Mouse (Mus musculus) heart, postnatal 4 days (tissue): ENCODE measurements around the gene Prkar1b. TPM values are rescaled to one million over a fixed set of nuclear protein-coding genes. Genes with fewer than 3 reads are reported as not detected.
A peak's percentile ranks its signal among the peaks of the same experiment; 100 is the strongest.

Experiments used
- DNase-seq: peaks from one replicate; pipeline ENCODE4 v3.0.0; 2021
- total RNA-seq, 2 experiments: library from RNA; stranded (reverse); gene quantifications; 2 replicates each; pipeline ENCODE4 v1.2.3; 2021

Gene Prkar1b
- total RNA-seq, 2 experiments from 2014 or later: 2.3 to 2.8 TPM

DNA sequence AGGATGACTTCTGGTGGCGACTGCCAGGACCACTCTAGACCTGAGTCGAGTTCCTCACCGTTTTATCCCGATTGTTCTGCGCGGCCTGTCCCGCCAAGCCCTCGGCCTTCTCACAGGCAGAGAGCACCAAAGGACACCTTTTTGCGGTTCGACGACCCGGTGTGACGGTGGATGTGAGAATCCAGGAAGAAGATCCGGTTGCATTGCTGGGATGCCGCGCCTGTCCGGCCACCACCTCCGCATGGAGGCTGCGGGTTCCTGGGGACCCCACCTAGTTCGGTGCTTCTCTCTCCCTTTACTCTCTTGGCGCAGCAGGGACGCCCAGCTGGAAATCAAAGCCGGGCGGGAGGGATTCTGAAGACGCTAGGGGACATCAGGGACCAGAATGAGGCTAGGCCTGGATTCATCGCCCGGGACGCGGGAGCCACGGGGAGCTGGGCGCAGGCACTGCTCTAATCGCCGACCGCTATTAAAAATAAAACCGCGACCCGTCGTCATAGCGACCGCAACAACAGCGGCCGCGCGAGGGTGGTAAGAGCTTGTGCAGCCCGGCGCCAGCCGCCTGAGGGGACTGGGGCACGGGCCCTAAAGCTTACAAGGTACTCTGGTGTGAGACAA, 152.5 kb downstream of the Prkar1b start, which contains the start of gene Pdgfa:
Pdgfa (minus strand) TSS at position 200 of the 618 bp plus-strand sequence.
- peak; percentile 88 for DNase-seq

DNA sequence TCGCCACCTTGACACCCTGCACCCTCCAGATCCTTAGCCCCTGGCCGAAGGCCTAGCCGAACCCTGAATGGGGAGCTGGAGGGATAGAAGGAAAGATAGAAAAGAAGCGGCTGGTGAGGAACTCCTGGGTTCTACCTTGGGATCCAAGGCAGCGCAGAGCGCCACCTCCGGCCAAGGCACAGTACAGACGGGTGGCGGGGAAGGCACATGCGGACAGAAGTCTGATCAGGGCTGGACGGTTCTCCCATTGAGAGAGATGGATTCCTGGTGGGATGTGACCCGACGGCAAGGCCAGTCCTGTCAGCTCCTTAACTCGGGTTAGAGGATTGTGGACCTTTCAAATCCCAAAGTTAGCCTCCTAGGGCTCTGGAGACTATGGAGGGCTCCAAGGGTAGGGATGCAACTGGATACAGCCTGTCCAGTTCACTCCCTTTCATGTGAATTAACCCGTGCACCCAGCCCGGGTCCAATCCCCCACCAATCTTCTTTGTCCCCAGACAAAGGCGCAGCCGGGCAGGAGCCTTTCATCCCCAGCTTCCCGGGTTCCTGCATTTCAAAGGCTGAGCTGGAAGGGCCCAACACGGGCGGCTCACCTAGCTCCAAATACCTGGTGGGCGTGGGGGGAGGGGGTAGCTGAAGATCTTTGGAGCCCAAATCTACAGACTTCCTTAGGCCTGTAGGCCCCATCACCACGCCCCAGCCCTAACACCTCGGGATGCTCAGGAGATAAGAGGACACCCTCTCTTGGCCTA, 153.3 kb downstream of the Prkar1b start:
- DNase-seq: peak; percentile 62

DNA sequence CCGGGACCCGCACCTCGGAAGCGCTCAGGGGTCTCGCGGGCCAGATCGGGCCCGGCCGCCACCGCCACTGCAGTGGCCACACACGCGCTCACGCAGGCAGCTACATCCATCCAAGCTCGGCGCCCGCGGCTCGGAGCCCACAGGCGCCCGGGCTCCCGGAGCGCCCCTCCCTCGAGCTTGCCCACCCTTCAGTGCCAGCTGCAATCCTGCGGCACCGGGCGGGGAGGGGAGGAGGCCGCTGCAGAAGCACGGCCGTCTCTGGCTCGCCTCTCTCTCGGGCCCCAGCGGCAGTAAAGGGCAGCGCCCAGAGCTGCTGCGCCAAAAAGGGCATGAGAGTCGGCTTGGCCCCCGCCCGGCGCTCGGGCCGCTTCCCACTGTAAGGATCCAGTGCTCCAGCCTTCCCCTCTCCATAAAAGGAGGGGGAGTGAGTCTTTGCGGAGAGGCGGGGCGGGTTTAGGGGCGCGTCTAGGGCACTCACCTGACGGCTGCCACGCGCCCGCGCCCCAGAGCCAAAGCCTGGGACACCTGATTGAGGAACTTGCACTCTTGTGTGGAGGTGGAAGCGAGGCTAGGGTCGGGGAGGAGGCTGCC, 154.0 kb downstream of the Prkar1b start:
- DNase-seq: peak; percentile 87

DNA sequence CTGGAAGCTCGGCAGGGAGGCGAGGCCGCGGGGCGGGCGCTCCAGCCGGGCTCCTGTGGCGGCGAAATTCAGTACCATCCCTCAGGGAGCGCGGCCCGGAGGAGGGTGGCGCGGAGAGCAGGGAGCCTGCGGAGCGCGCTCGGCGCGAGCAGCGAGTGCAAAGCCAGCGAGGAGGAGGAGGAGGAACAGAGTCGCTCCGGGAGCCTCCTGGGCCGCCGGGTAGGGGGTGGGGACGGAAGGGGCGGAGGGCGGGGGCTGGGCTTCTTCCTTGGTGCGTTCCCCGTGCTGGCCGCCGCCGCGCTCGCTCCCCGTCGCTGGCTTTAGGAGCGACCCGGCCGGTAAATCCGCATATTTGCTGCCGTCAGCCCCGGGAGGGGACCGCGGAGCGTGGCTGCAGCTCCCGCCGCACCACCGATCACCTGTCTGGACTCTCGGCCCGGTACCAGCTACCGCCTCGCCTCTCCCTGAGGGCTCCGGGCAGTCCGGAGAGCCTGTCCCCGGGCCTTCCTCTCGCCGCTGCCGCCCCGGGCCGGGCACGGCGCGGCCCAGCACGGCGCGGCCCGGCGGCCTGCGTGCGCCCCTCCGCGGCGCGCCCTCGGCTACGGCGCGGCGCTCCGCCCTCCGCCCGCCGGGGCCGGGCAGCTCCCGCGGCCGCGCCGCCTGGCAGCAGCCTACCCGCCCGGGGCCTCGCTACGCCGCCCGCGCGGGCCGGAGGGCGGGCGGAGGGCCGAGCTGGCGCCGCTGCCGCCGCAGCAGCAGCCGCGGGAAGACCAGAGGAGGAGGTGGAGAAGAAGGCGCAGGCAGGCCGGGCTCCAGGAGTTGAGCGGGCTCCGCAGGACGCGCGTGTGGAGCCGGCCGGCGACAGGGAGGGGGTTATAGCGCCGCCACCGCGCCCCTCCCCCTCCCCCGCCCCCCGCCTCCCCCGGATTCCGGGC, 154.7 kb downstream of the Prkar1b start:
- peak; percentile 81 for DNase-seq

DNA sequence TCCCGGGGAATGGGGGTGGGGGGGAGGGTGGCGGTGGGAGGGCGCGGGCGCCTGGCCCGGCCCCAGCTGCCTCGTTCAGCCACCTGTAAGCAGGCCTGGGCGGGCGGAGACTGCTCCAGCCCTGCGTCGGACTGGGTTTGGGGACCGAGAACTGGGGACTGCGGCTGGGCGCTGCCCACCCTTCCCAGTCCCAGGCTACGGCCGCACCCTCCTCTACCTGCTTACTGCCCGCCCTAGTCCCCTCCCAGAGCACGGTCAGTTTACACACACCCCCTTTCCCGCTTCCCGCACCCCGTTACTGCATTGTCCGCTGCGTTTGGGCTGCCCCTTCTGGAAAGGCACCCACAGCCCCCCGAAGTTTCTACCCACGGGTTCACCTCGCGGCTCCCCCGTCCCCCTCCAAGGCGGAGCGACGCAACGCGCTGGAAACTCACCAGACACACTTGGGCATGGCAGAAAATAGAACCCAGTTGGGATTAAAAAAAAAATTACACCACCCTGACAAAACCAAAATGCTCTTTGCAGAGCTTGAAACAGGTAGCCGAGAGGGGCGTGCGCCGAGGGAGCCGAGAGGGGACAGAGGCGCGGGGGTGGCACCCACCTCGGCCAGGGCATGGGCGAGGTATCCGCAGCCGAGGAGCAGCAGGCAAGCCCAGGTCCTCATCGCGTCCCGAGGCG, 155.6 kb downstream of the Prkar1b start:
- peak; percentile 46 for DNase-seq

DNA sequence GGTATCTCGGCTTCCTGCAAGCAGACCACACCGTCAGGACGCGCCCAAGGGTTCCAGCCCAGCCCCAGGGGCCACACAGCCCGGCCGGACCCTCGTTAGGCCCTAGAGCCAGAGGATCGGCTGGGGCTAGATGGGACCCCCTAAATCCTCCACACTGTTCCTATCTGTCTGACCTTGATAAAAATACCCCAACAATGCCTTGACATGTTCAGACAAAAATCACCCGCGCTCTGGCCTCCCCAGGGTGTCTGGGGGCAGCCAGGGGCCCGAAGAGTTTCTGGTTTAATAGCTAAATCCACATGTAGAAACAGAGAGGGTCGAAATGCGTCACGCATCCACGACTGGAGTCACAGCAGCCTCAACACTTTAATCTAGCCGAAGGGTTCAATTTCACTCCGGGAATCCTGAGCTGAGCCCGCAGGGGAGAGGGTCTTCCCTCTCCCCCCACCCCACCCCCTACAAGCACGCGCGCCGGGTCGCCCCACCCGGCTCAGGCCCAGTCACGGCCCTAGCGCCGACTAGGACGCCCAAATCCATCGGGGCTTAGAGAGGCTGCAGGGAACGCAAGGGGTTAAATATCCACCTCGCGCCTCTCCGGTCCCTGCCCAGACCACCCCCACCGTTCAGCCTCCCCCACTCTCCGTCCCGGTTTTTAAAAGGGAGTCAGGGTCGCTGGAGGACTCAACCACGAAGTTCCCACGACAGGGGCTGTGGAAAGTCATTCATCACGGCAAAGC, 156.3 kb downstream of the Prkar1b start:
- DNase-seq: peak; percentile 26

DNA sequence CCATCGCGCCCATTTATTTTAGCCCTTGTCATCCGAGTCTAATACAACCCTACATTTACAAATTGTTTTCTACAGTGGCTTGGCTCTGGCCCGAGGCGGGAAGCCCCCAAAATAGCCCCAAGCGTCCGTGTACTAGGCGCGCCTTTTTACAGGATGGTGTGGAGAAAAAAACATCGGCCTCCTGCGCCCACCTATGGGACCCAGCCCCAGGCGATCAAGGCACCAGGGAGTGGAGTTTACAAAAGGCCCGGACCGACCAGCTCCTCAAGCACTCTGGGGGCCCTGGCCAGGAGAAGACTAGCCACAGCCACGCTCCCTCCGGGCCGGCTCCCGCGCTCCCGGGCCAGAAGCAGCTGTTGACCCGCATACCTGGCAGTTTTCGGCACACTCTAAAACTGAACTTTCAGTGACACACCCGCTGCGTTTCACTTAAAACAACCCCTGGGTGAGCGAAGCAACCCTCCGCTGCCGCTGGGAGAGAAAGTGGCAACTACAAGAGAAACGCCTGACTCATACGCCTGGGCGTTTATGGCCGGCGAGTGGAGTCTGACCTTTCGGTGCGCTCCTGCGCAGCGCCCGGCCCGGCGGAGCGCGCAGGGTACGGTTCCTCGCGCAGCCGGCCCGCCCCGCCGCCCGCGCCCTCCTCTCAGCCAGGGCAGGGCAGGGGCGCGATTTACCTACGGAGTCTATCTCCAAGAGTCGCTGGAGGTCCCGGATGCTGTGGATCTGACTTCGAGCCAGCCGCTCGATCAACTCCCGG, 157.0 kb downstream of the Prkar1b start:
- DNase-seq: peak; percentile 46

DNA sequence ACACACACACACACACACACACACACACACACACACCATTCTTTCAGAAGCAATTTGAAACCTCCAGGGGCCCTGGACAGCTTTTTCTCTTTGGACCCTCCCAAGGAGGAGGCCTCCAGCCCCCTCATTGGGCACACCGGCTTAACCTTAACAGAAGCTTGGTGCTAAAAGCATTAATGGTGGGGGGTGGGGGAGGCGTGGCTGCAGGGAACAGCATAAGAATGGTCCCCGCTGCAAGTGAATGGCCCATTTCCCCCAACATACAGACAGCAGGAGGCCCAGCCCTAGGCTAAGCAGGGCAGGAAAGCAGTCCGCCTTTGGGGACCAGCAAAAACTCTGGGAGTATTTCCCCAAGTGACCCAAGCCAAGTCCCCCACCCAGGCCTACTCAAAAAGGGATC, 158.1 kb downstream of the Prkar1b start:
- DNase-seq: no peak

DNA sequence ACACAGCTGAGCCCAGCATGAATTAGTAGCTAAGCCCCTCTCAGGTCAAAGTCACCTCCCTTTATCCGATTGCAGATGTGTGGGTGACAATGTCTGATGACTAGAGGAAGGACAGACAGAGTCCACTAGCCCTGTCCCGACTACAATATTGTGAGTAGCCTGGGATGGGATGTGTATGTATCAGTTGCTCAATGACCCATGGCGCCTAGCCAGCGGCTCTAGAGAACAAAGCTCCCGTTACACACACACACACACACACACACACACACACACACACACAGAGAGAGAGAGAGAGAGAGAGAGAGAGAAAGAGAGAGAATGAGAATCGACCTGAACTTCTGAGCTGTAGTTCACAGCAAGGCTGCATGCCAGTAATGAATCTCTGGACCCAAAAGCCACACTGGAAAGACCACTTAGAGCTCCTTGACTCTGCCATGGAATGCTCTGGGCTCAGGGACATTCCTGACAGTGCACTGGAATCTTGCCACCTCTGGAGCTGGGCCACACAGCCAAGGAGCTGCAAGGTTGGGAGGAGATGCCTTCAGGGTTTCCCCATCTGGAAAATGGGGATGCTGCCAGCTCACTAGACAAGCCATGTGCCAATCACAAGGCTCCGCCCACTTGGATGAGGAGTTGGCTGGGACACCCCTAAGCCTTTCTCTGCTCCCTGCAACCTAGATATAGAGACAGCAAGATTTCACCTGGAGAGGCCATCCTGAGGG, 159.0 kb downstream of the Prkar1b start:
- peak; percentile 58 for DNase-seq

DNA sequence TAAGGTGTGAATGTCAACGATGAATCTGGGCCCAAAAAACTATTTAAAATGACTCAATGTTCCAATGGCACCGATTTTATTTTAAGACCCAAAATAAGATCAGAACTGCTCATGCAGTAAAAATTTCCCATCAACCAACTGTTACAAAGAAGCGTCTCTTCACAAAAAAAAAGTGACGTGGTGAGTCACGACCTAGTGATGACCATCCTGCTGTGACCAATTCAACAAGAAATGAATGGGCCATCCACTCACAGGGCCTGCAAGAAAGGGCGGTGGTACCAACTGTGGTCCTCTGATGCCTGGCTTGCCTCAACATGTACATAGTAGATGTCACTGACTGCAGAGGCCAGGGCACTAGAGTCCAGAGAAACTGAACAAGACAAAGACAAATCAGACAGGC, 160.2 kb downstream of the Prkar1b start:
- no peak for DNase-seq

DNA sequence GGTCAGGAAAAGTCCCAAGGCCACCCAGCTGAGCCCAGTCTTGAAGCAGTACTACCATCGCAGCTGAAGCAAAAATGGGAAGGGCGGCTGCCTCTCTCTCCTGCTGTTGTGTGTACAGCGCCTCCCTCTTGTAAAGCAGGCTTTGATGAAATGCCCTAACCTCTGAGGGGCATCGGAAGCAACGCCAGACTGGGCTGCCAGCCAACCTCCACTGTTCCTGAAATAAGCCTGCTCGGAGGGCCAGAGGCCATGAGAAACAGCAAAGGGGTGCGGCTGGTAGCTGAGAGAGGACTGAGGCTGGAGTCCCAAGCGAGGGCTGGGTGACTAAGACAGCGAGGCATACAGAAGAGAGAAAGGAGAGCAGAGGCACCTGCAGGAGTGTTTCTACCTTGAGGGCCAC, 161.0 kb downstream of the Prkar1b start:
- DNase-seq: peak; percentile 87

DNA sequence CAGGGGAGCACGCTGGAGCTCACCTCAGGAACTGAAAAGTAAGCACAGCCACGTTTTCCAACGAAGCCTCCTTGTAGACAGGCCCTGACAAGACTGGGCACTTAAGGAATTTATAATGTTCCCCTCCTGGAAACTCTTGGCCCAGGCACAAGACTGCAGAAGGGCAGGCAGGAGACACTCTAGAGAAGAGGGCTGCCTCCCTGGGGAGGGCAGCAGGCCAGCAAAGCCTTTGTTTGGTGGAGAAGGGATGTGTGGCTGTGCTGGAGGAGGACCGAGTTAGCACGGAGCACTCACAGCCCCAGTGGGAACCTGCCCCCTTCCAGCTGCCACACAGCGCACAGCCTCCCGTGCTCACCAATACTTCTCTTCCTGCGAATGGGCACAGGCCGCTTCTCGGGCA, 161.8 kb downstream of the Prkar1b start:
- DNase-seq: no peak

DNA sequence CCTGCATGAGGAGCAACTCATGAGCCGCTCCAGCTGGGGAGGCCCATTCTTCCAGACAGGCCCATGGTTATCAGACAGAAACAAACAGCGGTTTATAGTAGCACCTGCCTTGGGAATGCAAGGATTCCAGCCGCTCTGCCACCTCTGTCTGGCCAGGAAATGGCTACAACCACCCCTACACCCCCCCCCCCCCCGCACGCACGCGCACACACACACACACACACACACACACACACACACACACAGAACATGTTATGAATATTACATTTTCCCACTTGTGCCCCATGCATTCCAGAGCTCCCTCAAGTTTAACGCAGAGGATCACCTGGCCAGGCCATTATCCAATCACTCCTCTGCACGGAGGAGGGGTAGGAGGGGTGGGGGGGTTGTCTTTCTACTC, 167.9 kb downstream of the Prkar1b start:
- DNase-seq: no peak

DNA sequence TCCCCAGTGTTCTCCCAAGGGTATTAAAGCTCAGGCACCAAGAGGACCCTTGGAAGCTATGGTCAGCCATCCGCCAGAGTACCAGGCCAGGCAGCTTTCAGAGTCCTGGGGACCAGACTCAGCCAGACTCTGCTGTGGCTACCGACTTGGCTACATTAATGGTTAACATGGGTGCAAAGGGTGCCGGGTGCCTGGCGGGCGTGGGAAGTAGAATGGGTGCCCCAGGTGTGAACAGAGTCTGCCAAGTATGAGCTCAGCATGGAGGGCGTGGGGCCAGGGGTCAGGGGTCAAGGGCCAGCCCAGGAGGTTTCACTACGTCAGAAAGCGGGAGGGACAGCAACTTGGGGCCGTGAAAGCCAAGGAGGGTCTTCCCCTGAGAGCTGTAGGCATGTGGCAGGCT, 169.2 kb downstream of the Prkar1b start:
- no peak for DNase-seq

DNA sequence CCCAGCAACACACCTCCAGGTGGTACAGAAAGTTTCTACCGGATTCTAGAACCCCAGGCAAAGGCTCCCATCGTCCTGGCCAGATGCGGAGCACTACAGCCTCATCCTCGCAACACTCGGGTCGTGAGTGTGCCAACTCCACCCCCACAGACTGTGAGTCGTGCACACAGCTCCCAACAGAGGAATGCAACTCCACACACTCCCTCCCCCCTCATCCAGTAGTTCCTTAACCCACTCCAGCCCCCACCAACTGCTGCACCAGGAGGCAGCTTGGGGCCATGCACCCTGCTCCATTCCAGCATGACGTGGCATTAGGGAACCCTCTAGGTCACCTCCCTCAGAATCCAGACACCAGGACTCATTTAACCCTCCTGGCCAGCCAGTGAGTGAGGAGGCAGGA, 170.0 kb downstream of the Prkar1b start:
- no peak for DNase-seq

DNA sequence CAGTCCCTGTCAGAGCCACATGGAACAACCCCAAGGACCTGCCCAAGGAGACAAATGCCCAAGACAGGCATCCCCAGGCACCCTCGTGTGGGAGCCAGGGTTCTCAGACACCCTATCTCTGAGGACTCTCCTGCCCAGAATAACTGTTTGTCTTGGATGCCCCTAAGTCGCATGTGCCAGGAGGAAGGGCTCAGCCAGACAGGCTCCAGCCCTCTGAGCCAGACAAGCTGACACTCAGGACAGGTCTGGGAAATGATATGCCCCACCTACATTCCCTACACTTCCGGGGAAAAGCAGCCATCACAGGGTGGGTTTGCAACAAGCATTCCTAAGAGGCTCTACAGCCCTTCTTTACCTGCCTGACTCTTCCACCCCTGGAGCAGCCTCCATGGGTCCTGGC, 172.0 kb downstream of the Prkar1b start:
- DNase-seq: no peak

DNA sequence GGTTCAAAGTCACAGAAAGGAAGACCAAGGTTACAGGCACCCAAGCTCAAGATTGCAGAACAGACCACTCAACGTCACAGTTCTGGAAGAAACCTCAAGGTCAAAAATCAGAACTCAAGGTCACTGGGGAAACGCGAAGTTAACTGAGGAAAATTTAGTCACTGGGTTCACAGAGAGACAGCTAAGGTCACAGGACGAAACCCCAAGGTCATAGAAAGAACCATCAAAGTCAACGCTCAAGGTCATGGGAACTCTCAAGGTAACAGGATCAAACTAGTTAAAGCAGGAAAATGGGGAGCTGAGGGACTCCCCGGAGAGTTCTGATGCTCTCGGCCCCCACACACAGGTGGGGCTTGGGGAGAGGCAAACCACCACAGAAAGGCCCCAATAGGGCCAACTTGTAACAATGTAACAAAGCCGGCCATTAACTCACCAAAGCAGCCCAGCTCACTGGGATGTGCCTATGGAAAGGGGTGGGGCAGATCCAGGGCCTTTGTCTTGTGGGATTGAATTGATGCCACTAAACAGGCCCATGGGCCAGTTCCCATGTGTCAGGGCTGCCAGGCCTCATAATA, 174.8 kb downstream of the Prkar1b start:
- DNase-seq: no peak

DNA sequence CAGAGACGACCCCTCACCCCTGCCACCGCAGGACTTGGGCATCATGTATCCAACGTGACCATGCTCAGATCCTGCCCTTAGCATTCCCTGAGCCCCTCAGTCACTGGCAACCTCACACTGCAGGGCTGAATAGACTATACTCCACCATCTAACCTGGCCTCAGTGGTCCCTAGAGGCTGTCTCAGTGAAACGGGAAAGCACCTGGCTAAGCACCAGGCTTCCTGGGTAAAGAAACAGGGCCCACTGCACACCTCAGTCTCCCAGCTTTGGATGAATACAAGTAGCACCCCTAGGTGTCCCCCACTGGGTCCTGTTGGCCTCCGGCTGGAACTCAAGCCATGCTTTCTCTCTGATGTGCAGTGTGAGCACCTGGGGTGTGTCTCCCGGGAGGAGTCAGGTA, 176.3 kb downstream of the Prkar1b start:
- no peak for DNase-seq

DNA sequence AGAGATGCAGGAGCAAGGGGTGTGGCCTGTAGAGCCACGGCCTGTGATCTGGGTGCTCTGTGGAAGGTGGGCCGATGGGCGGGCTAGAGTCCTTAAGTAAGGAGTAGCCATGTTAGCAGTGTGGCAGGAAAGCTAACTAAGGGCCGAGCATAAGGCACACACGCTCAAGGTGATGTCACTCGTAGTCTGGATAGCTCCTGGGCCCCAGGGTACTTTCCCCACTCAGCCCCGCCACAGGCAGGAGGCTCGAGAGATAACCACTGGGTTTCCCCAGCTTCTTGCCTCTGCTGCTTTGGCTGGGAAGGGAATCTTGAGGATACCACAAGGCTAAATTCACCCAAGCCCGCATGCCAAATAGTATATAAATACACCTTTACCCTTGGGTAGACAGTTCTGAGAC, 178.4 kb downstream of the Prkar1b start:
- DNase-seq: no peak
